Mouse (Mus musculus) liver, embryonic 16.5 days (tissue): ENCODE results near the gene Lasp1. TPM values are rescaled to one million over a fixed set of nuclear protein-coding genes. Genes with fewer than 3 reads are reported as not detected.

ENCODE experiments used
- ATAC-seq: fragments of 200-750 bp; cut with Nextera tagmentation; 2 replicates; pipeline ENCODE4 v1.8.0; 2017; ENCODE audit warnings: low read depth, mild to moderate bottlenecking, moderate number of reproducible peaks, moderate library complexity
- H3K27ac ChIP-seq: fragments of 300-500 bp; sonication (generic); 2 replicates; pipeline ENCODE4 v1.5.1; 2014; ENCODE audit warnings: mild to moderate bottlenecking, low read length
- H3K27me3 ChIP-seq: fragments of 300-500 bp; sonication (generic); 2 replicates; pipeline ENCODE4 v1.6.1; 2014; ENCODE audit warnings: low read depth, low read length, mixed read lengths; ENCODE audit not compliant: control insufficient read depth, insufficient read depth
- H3K36me3 ChIP-seq: fragments of 300-500 bp; sonication (generic); 2 replicates; pipeline ENCODE4 v1.6.1; 2014; ENCODE audit warnings: mild to moderate bottlenecking; ENCODE audit not compliant: control insufficient read depth, insufficient read depth
- H3K4me1 ChIP-seq: fragments of 300-500 bp; sonication (generic); 2 replicates; pipeline ENCODE4 v1.6.1; 2014; ENCODE audit warnings: low read depth, low read length, mixed read lengths; ENCODE audit not compliant: control insufficient read depth
- H3K4me2 ChIP-seq: fragments of 300-500 bp; sonication (generic); 2 replicates; pipeline ENCODE4 v1.6.1; 2014; ENCODE audit warnings: low read depth, low read length, mixed read lengths
- H3K4me3 ChIP-seq: fragments of 300-500 bp; sonication (generic); 2 replicates; pipeline ENCODE4 v1.5.1; 2014; ENCODE audit warnings: low read depth, mild to moderate bottlenecking, low read length
- H3K9ac ChIP-seq: fragments of 300-500 bp; sonication (generic); 2 replicates; pipeline ENCODE4 v1.6.1; 2014; ENCODE audit warnings: low read depth, low read length
- H3K9me3 ChIP-seq: fragments of 300-500 bp; sonication (generic); replicated peaks from 2 replicates; pipeline ENCODE4 v1.6.1; 2016; ENCODE audit warnings: low read length; ENCODE audit not compliant: control insufficient read depth
- WGBS: fragments of 180-500 bp; shearing (Covaris S2); extraction: QIAGEN DNeasy Blood & Tissue Kit; methylation state at CpG from one replicate; pipeline ENCODE4 v1.1.7; 2014; ENCODE audit not compliant: insufficient replicate concordance; 5-methylcytosine and 5-hydroxymethylcytosine counted together
- polyA plus RNA-seq: library from polyadenylated mRNA; unstranded; fragments of >200 nt; fragmentation: Nextera tagmentation; extraction: Ambion mirVana; gene quantifications from 2 replicates; pipeline ENCODE4 v1.2.1, GENCODE M21; 2015

Gene Lasp1
- polyA plus RNA-seq, 1 experiment from 2014 or later: 38.3 TPM

DNA sequence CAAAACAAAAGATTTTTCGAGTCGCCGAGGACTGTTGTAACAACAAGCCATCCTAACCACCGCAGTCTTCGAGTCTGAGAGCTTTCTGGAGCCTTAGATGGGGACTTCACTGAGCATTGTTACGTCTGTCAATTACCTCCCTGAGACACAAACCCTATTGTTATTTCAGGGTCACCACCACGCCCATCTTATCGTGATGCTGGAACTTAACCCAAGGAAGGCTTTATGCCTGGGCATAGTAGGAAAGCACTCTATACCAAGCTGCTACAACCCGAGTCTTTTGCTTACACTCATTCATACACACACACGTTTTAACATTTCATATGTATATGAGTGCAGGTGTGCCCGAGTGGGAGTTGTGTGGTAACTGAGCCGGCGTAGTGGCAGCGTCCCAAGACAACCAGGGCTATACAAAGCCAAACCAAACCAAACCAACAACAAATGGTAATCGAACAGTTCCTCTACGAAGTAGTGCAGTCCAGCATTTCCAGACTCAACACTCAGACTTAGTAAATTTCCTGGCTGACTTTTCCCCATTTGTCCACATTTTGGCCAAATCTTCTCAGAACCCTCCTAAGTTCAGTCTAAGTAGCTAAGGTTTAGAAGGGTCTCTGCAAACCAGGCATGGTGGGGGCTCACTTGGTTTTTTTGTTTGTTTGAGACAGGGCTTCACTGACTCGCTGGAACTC lies 22.8 kb upstream of the Lasp1 start, which contains the start of gene 1700001P01Rik:
Gene 1700001P01Rik, minus strand, starts transcription at position 111 of the 689 bp plus-strand sequence.
- H3K9me3 ChIP-seq: no peaks in the 10 kb centered on the region
- H3K36me3 ChIP-seq: peaks cover 45% of the 10 kb centered on the region
- ATAC-seq: no peak
- no peak within 1 kb of the TSS; the same call in 1 of the 2 replicates for H3K27ac ChIP-seq
- H3K27me3 ChIP-seq: no peaks in the 10 kb centered on the region
- 50% methylated on average over 17 of the region's 17 CpGs for WGBS
- H3K4me3 ChIP-seq: no peak within 1 kb of the TSS
- no peak within 1 kb of the TSS for H3K4me2 ChIP-seq
- peaks cover 16% of the 10 kb centered on the region for H3K4me1 ChIP-seq
- H3K9ac ChIP-seq: no peak within 1 kb of the TSS

DNA sequence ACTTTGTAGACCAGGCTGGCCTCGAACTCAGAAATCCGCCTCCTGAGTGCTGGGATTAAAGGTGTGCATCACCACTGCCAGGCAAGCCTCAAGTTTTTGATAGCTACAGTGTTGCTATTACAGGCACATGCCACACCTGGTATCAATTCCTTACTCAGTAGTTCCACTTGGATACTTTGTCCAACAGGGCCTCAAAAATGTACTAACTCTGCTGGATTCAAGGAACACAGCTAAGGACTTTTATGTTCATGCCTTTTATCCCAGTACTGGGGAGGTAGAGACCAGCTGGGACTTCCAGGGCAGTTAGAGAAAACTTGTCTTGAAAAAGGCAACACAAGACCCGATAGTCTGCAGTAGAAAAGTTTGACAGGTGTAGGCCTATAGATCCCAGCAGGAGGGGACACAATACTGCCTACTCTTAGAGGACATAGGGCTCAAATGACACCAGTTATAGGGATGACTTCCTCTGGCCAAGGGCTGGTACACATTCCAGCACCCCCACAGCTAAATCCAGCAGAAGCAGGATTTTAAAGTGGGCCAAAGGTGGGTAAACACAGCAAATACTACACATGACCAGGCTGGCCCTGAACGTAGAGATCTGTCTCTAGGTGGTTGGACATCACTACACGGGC lies 22.2 kb upstream of the Lasp1 start:
- H3K9me3 ChIP-seq: no peaks in the 10 kb centered on the region
- no peaks in the 10 kb centered on the region for H3K27me3 ChIP-seq
- peaks cover 46% of the 10 kb centered on the region for H3K36me3 ChIP-seq
- H3K4me3 ChIP-seq: no peak overlapping the region
- H3K9ac ChIP-seq: no peak overlapping the region
- no peak overlapping the region; the same call in 1 of the 2 replicates for H3K27ac ChIP-seq
- 51% methylated on average over 5 of the region's 5 CpGs for WGBS
- ATAC-seq: peak; percentile 47
- no peak overlapping the region for H3K4me2 ChIP-seq
- peaks cover 17% of the 10 kb centered on the region for H3K4me1 ChIP-seq

DNA sequence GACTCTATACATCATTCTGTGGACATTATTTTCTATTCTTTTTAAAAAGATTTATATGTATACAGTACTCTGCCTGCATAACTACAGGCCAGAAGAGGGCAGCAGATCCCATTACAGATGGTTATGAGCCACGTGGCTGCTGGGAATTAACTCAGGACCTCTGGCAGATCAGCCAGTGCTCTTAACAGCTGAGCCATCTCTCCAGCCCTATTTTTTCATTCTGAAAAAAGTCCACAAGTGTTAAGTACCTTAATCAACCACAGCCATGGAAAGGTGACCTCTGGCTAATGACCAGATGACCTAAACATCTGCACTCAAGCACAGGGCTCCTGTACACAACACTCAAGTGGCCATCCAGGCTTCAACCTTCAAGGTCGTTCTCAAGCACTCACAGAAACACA lies 21.7 kb upstream of the Lasp1 start:
- WGBS: 41% methylated on average over 2 of the region's 2 CpGs
- no peak overlapping the region for H3K4me2 ChIP-seq
- no peak overlapping the region for H3K4me3 ChIP-seq
- H3K9me3 ChIP-seq: no peaks in the 10 kb centered on the region
- peaks cover 17% of the 10 kb centered on the region for H3K4me1 ChIP-seq
- peak; percentile 7; the same call in 1 of the 2 replicates for ATAC-seq
- peaks cover 46% of the 10 kb centered on the region for H3K36me3 ChIP-seq
- H3K27me3 ChIP-seq: no peaks in the 10 kb centered on the region
- no peak overlapping the region for H3K9ac ChIP-seq
- H3K27ac ChIP-seq: no peak overlapping the region; the same call in 1 of the 2 replicates

DNA sequence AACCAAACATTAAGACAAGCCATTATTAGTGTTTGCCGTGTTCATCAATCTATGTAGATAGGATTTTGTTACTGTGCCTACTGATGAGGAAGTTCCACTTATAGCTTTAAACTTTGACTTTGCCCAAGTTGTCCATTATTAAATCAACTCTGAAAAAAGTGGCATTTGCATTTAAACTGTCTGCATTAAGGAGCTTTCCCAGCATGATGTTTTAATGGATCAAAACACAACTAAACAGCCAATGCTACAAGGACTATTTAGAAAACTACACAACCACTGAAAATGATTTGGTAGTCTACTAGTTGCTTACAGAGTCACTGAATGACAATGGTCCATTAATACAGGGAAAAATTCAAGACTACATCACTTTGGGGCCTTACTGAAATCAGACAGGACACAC lies 19.9 kb upstream of the Lasp1 start:
- H3K36me3 ChIP-seq: peaks cover 46% of the 10 kb centered on the region
- ATAC-seq: no peak
- H3K4me2 ChIP-seq: no peak overlapping the region
- no peaks in the 10 kb centered on the region for H3K9me3 ChIP-seq
- H3K9ac ChIP-seq: no peak overlapping the region
- no peak overlapping the region for H3K27ac ChIP-seq
- no peak overlapping the region for H3K4me3 ChIP-seq
- H3K4me1 ChIP-seq: peaks cover 21% of the 10 kb centered on the region
- WGBS: 80% methylated on average over 1 of the region's 1 CpGs
- H3K27me3 ChIP-seq: no peaks in the 10 kb centered on the region

DNA sequence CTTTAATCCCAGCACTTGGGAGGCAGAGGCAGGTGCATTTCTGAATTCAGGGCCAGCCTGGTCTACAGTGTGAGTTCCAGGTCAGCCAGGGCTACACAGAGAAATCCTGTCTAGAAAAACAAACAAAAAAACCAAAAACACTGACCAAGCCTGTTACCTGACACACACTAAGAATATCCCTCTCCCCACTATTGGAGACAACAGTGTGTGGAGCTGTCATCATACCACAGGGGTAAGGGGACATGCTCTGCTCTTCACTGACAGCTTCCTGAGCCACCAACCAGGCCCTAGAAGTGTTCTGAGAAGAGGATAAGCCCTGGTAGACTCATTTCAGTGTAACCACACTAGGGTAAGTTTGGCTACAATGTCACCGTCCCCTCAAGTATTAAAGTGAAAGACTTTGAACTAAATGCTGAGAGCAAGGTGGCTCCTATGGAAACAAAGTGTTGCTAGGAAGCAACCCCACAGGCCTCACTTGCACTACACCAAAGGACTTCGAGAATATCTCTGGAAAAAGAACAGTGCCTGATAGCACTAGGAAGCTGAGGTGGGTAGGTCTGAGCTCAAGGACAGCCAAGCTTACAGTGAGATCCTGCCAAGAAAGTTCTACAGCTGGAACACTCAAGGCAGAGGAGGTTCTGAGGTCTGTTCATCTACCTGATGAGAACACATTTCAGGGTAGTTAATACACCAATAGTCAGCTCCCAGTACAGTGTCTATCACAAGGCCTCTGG lies 18.7 kb upstream of the Lasp1 start:
- Histone ChIP-seq H3K36me3 (peaks cover 46% of the 10 kb centered on the region), H3K27ac (peak overlapping the region; percentile 48), H3K4me1 (peaks cover 21% of the 10 kb centered on the region), H3K9ac (peak overlapping the region; percentile 90), H3K4me3 (peak overlapping the region; percentile 86), H3K4me2 (peak overlapping the region; percentile 83), H3K9me3 (no peaks in the 10 kb centered on the region), H3K27me3 (no peaks in the 10 kb centered on the region)
- no peak for ATAC-seq
- 44% methylated on average over 2 of the region's 2 CpGs for WGBS

DNA sequence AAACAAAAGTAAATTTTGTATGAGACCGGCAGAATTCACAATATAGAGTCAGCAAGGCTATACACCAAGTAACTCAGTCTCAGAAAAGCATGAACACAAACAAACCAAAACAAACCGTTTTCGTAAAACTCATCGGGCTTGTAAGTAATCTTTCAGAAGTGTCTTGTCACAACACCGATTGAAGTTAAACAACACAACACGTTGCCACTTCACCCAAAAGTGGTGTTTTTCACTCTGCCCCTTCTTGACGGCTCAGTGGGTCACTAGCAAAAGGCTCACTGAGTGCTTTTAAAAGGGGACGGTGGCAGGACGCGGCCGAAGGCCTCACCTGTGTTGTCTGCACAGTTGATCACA lies 17.3 kb upstream of the Lasp1 start:
- H3K4me2 ChIP-seq: peak overlapping the region; percentile 83
- H3K27me3 ChIP-seq: no peaks in the 10 kb centered on the region
- H3K4me3 ChIP-seq: peak overlapping the region; percentile 86
- H3K9ac ChIP-seq: peak overlapping the region; percentile 90
- peaks cover 21% of the 10 kb centered on the region for H3K4me1 ChIP-seq
- no peaks in the 10 kb centered on the region for H3K9me3 ChIP-seq
- ATAC-seq: no peak; the same call in 1 of the 2 replicates
- peaks cover 42% of the 10 kb centered on the region for H3K36me3 ChIP-seq
- under 1% methylated on average over 11 of the region's 11 CpGs for WGBS
- peak overlapping the region; percentile 79 for H3K27ac ChIP-seq

DNA sequence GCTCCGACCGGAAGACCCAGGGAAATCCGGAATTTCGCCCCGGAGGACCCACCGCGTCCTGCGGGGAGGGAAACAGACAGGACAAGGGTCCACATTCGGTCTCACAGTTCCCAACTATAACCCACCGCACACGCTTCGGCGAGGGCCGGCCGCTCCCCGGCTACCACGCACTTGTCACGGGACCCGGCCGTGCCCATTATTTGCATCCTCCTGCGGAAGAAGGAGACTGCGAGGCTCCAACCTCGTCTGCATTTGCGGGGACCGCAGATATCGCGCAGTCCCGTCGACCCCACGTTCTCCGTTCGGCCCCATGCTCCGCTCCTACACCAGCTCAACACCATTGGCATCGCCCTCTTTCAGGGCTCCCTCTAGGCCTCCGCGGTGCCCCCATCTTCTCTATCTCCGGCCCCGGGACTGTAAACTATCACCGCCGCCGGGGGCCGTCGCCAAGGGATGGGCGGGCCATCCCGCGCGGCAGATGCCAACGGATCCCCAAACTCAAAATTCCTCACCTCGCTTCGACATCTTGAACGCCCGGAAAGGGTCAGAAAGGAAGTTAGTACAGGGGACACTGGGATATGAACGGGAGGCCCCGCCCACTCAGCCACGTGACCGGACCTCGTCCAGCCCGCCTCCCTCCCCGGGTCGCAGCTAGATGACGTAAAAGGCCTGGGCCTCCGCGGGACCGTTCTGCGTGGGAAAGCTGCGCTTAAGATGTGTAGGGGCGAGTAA lies 16.8 kb upstream of the Lasp1 start, which contains the start of gene Rpl23:
Gene Rpl23, minus strand, starts transcription at position 606 of the 732 bp plus-strand sequence.
- 0% methylated on average over 67 of the region's 67 CpGs for WGBS
- peak within 1 kb of the TSS; percentile 83 for H3K4me2 ChIP-seq
- H3K9me3 ChIP-seq: no peaks in the 10 kb centered on the region
- peaks cover 21% of the 10 kb centered on the region for H3K4me1 ChIP-seq
- peak within 1 kb of the TSS; percentile 79 for H3K27ac ChIP-seq
- no peaks in the 10 kb centered on the region for H3K27me3 ChIP-seq
- peak within 1 kb of the TSS; percentile 90 for H3K9ac ChIP-seq
- H3K4me3 ChIP-seq: peak within 1 kb of the TSS; percentile 86
- ATAC-seq: peak; percentile 95
- H3K36me3 ChIP-seq: peaks cover 37% of the 10 kb centered on the region

DNA sequence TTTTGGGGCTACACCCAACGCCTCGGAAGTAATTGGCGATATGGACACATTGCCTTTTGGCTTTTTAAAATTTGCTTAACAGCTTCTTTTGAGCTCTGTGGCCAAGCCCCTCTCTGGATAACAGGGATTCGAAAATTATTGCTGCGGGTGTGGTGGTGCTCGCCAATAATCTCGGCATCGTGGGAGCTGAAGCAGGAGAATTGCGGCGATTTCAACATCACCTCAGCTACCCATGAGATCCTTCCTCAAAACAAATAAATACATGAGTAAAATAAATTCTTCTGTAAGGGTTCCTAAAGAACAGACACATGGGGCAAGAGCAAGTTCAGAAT lies 16.3 kb upstream of the Lasp1 start:
- Histone ChIP-seq H3K4me1 (peaks cover 21% of the 10 kb centered on the region), H3K4me3 (peak overlapping the region; percentile 86), H3K27me3 (no peaks in the 10 kb centered on the region), H3K4me2 (peak overlapping the region; percentile 83), H3K9me3 (no peaks in the 10 kb centered on the region), H3K27ac (peak overlapping the region; percentile 71), H3K36me3 (peaks cover 32% of the 10 kb centered on the region), H3K9ac (peak overlapping the region; percentile 90)
- WGBS: under 1% methylated on average over 10 of the region's 10 CpGs
- ATAC-seq: no peak; the same call in 1 of the 2 replicates
